Comparison of ENCODE assay signal across 20 mouse cellular contexts in the genomic region with DNA sequence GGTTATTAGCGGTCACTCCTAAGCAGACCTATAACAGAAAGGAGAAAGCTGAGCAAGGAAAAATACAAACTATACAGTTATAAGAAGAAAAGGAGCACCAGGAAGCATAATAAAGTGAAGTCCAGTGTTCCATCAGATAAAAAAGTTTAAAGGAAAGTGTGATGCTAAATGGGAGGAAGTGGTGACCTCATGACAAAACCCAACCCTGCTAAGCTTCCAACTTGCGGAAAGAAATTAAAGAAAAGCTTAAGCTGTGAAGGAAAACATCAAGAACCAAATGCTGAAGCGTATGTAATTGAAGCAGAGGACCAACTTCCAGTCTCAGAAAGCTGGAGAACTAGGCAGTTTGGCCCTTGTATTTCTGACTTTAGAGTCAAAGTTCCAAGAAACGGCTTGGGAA.
DNase-seq lines count a peak whose midpoint lies in the region; ATAC-seq and TF ChIP-seq lines count a peak whose summit lies in the region.
"Had no signal": no experiment of that assay in that cellular context is flagged by ENCODE, and none has a peak within 500 bp of the region (broad histone marks: within the 10 kb centered on the region; RNA-seq: fewer than 3 reads in every experiment).

No protein-coding gene starts in this region.

- no peak overlapping the region for H3K4me2 ChIP-seq in liver, postnatal 0 days (ENCODE audit: low read depth, low read length)
- no peak overlapping the region for H3K4me2 ChIP-seq in liver, embryonic 11.5 days
- H3K4me2 ChIP-seq: embryonic facial prominence, embryonic 12.5 days; forebrain, embryonic 13.5 days; forebrain, embryonic 15.5 days had no signal

- no peak overlapping the region for H3K4me3 ChIP-seq in heart, adult 2 months
- no peak overlapping the region for H3K4me3 ChIP-seq in heart, embryonic 10.5 days
- H3K4me3 ChIP-seq in liver, postnatal 0 days (ENCODE audit: low read depth, low read length) = no peak overlapping the region
- H3K4me3 ChIP-seq in liver, embryonic 11.5 days (ENCODE audit: low read depth, low read length) = no peak overlapping the region
- H3K4me3 ChIP-seq: embryonic facial prominence, embryonic 10.5 days; embryonic facial prominence, embryonic 12.5 days; forebrain, embryonic 13.5 days; forebrain, embryonic 15.5 days had no signal

- H3K9ac ChIP-seq in heart, adult 2 months (ENCODE audit: low read depth, low read length) = no peak overlapping the region
- no peak overlapping the region for H3K9ac ChIP-seq in liver, postnatal 0 days (replicated peaks)
- H3K9ac ChIP-seq in liver, embryonic 11.5 days (ENCODE audit: low read depth, low read length) = no peak overlapping the region
- H3K9ac ChIP-seq: embryonic facial prominence, embryonic 12.5 days; forebrain, embryonic 13.5 days; forebrain, embryonic 15.5 days; forebrain, postnatal 0 days had no signal

- no peak for TF ChIP-seq EP300 in heart, adult 2 months (IDR thresholded peaks at IDR 0.05; ENCODE audit: insufficient read depth, low read depth, low read length)
- no peak for TF ChIP-seq EP300 in liver, postnatal 0 days (IDR thresholded peaks at IDR 0.05; ENCODE audit: low read depth)

- DNase-seq in heart, adult 2 months = no peak
- no peak for DNase-seq in heart, embryonic 10.5 days (ENCODE audit: low spot score)
- no peak for DNase-seq in liver, postnatal 0 days
- no peak for DNase-seq in liver, embryonic 11.5 days (ENCODE audit: low spot score)
- DNase-seq in 416B (ENCODE audit: low read depth) = peak; percentile 78
- no peak for DNase-seq in layer of hippocampus, adult 11-12 months (ENCODE audit: low spot score)
- DNase-seq: adrenal gland, adult 2 months; adrenal gland, postnatal 10 days; adrenal gland, postnatal 25 days; cerebellum, adult 11 months; cerebellum, adult 18-20 months; cerebellum, adult 8-10 months; cerebellum, adult 9-11 months; cerebellum, postnatal 14 days; cerebellum, postnatal 36 days; forebrain, postnatal 0 days had no signal

- H3K79me2 ChIP-seq in heart, adult 2 months (replicated peaks; ENCODE audit: control insufficient read depth, insufficient read depth, low read length) = no peaks in the 10 kb centered on the region

- intact Hi-C loops in heart, adult 2 months (cut with DNase I) = no loop called here

- peaks cover 5% of the 10 kb centered on the region; the same call in 1 of the 2 replicates for H3K36me3 ChIP-seq in heart, adult 2 months (ENCODE audit: control insufficient read depth, insufficient read depth, low read length)
- no peaks in the 10 kb centered on the region for H3K36me3 ChIP-seq in heart, embryonic 10.5 days
- H3K36me3 ChIP-seq in liver, postnatal 0 days (replicated peaks; ENCODE audit: insufficient read depth, low read length) = no peaks in the 10 kb centered on the region
- no peaks in the 10 kb centered on the region for H3K36me3 ChIP-seq in liver, embryonic 11.5 days (ENCODE audit: control insufficient read depth, insufficient read depth, low read length)
- H3K36me3 ChIP-seq: embryonic facial prominence, embryonic 10.5 days; embryonic facial prominence, embryonic 12.5 days; forebrain, embryonic 15.5 days had no signal

- peaks cover 2% of the 10 kb centered on the region for H3K4me1 ChIP-seq in heart, adult 2 months (ENCODE audit: control insufficient read depth, insufficient read depth, low read length)
- H3K4me1 ChIP-seq in heart, embryonic 10.5 days = no peaks in the 10 kb centered on the region
- peaks cover 4% of the 10 kb centered on the region; the same call in 1 of the 2 replicates for H3K4me1 ChIP-seq in liver, postnatal 0 days (ENCODE audit: insufficient read depth)
- H3K4me1 ChIP-seq in liver, embryonic 11.5 days (replicated peaks; ENCODE audit: control insufficient read depth, insufficient read depth, low read length) = no peaks in the 10 kb centered on the region
- H3K4me1 ChIP-seq: embryonic facial prominence, embryonic 10.5 days; embryonic facial prominence, embryonic 12.5 days; forebrain, embryonic 13.5 days; forebrain, embryonic 15.5 days had no signal

- WGBS in heart, adult 2 months = 57% methylated on average over 4 of the region's 4 CpGs
- 82% methylated on average over 4 of the region's 4 CpGs for WGBS in heart, embryonic 10.5 days
- WGBS in liver, postnatal 0 days (ENCODE audit: insufficient replicate concordance) = 55% methylated on average over 4 of the region's 4 CpGs
- 79% methylated on average over 4 of the region's 4 CpGs for WGBS in liver, embryonic 11.5 days

- H3K27me3 ChIP-seq in heart, adult 2 months (ENCODE audit: control insufficient read depth, insufficient read depth, low read length) = no peaks in the 10 kb centered on the region
- no peaks in the 10 kb centered on the region for H3K27me3 ChIP-seq in heart, embryonic 10.5 days (ENCODE audit: insufficient read depth, poor library complexity, severe bottlenecking)
- no peaks in the 10 kb centered on the region for H3K27me3 ChIP-seq in liver, postnatal 0 days (ENCODE audit: insufficient read depth, low read length)
- H3K27me3 ChIP-seq in liver, embryonic 11.5 days (replicated peaks; ENCODE audit: control insufficient read depth, insufficient read depth, low read length) = no peaks in the 10 kb centered on the region
- H3K27me3 ChIP-seq: embryonic facial prominence, embryonic 12.5 days; forebrain, embryonic 13.5 days; forebrain, embryonic 15.5 days had no signal

- H3K27ac ChIP-seq in heart, adult 2 months = 0 out of 2 replicates have a peak overlapping the region, but pooled peaks have one; percentile 3
- no peak overlapping the region for H3K27ac ChIP-seq in heart, embryonic 10.5 days
- peak overlapping the region; percentile 5; the same call in 1 of the 2 replicates for H3K27ac ChIP-seq in liver, postnatal 0 days (ENCODE audit: low read depth)
- H3K27ac ChIP-seq in liver, embryonic 11.5 days (ENCODE audit: low read depth, low read length) = no peak overlapping the region
- H3K27ac ChIP-seq: embryonic facial prominence, embryonic 10.5 days; embryonic facial prominence, embryonic 12.5 days; forebrain, embryonic 13.5 days; forebrain, embryonic 15.5 days had no signal

- no peak for TF ChIP-seq POLR2A in heart, adult 2 months (IDR thresholded peaks at IDR 0.05; ENCODE audit: insufficient read depth, low read depth, low read length)

- H3K9me3 ChIP-seq in heart, embryonic 10.5 days = no peaks in the 10 kb centered on the region
- no peaks in the 10 kb centered on the region for H3K9me3 ChIP-seq in liver, postnatal 0 days (ENCODE audit: low read length)
- H3K9me3 ChIP-seq in liver, embryonic 11.5 days (ENCODE audit: control insufficient read depth, low read length) = no peaks in the 10 kb centered on the region
- H3K9me3 ChIP-seq: embryonic facial prominence, embryonic 10.5 days; embryonic facial prominence, embryonic 12.5 days; forebrain, embryonic 13.5 days; forebrain, embryonic 15.5 days had no signal

- no peak for ATAC-seq in liver, postnatal 0 days
- ATAC-seq in liver, embryonic 11.5 days (replicated peaks; ENCODE audit: low FRiP score) = no peak
- ATAC-seq: forebrain, embryonic 13.5 days; forebrain, embryonic 15.5 days; forebrain, postnatal 0 days had no signal

- TF ChIP-seq CTCF in heart, adult 2 months (IDR thresholded peaks at IDR 0.05) = no peak
- no peak for TF ChIP-seq CTCF in liver, postnatal 0 days (IDR thresholded peaks at IDR 0.05; ENCODE audit: low read depth)

Comparison
In these comparisons a context has a peak if more than half of its experiments do, and no peak if none do; other contexts are left out.
1. H3K27ac ChIP-seq: peak in heart, adult 2 months (single experiment) and liver, postnatal 0 days (single experiment); none in heart, embryonic 10.5 days (single experiment) and liver, embryonic 11.5 days (single experiment).